Mouse (Mus musculus): Measurements from ENCODE around the gene Actr2. TPM values are rescaled to one million over a fixed set of nuclear protein-coding genes. Genes with fewer than 3 reads are reported as not detected.

Actr2 gene
- polyA plus RNA-seq, 1 experiment from 2014 or later, result 86.7 TPM

- H3K27ac ChIP-seq (ENCODE audit: low read depth, low read length), result no peak overlapping the region
- no peaks in the 10 kb centered on the region for H3K36me3 ChIP-seq (ENCODE audit: control insufficient read depth, insufficient read depth, low read length)
- no peaks in the 10 kb centered on the region for H3K4me1 ChIP-seq (replicated peaks; ENCODE audit: control insufficient read depth, insufficient read depth, low read length)
- H3K27me3 ChIP-seq (ENCODE audit: control insufficient read depth, insufficient read depth, low read length), result no peaks in the 10 kb centered on the region
- peak; percentile 74 for DNase-seq (ENCODE audit: low spot score)
- no peak for ATAC-seq (ENCODE audit: low FRiP score)
- H3K4me2 ChIP-seq (replicated peaks; ENCODE audit: low read depth, low read length), result no peak overlapping the region
- no peak overlapping the region for H3K4me3 ChIP-seq (ENCODE audit: low read depth, low read length)
- H3K9me3 ChIP-seq (ENCODE audit: control insufficient read depth, low read length), result no peaks in the 10 kb centered on the region
- H3K9ac ChIP-seq (ENCODE audit: low read depth, low read length), result no peak overlapping the region
- 47% methylated on average over 11 of the region's 12 CpGs for WGBS
Measured at GRCm38 (mm10) chr11:20132955-20133562, 20.3 kb upstream of the Actr2 start.

GRCm38 (mm10) chr11:20126673-20127516 lies 14.2 kb upstream of the Actr2 start:
- Histone ChIP-seq H3K27ac (ENCODE audit: low read depth, low read length) (no peak overlapping the region), H3K4me2 (replicated peaks; ENCODE audit: low read depth, low read length) (no peak overlapping the region), H3K4me1 (replicated peaks; ENCODE audit: control insufficient read depth, insufficient read depth, low read length) (no peaks in the 10 kb centered on the region), H3K27me3 (ENCODE audit: control insufficient read depth, insufficient read depth, low read length) (no peaks in the 10 kb centered on the region), H3K36me3 (ENCODE audit: control insufficient read depth, insufficient read depth, low read length) (no peaks in the 10 kb centered on the region), H3K9ac (ENCODE audit: low read depth, low read length) (no peak overlapping the region), H3K9me3 (ENCODE audit: control insufficient read depth, low read length) (no peaks in the 10 kb centered on the region), H3K4me3 (ENCODE audit: low read depth, low read length) (no peak overlapping the region)
- ATAC-seq (ENCODE audit: low FRiP score), result no peak
- no peak for DNase-seq (ENCODE audit: low spot score)
- 78% methylated on average over 10 of the region's 10 CpGs for WGBS

- no peak overlapping the region for H3K27ac ChIP-seq (ENCODE audit: low read depth, low read length)
- H3K4me3 ChIP-seq (ENCODE audit: low read depth, low read length), result no peak overlapping the region
- DNase-seq (ENCODE audit: low spot score) (no peak), ATAC-seq (ENCODE audit: low FRiP score) (no peak)
- no peaks in the 10 kb centered on the region for H3K36me3 ChIP-seq (ENCODE audit: control insufficient read depth, insufficient read depth, low read length)
- no peak overlapping the region for H3K9ac ChIP-seq (ENCODE audit: low read depth, low read length)
- 83% methylated on average over 1 of the region's 1 CpGs for WGBS
- H3K4me2 ChIP-seq (replicated peaks; ENCODE audit: low read depth, low read length), result no peak overlapping the region
- H3K4me1 ChIP-seq (replicated peaks; ENCODE audit: control insufficient read depth, insufficient read depth, low read length), result no peaks in the 10 kb centered on the region
- H3K27me3 ChIP-seq (ENCODE audit: control insufficient read depth, insufficient read depth, low read length), result no peaks in the 10 kb centered on the region
- no peaks in the 10 kb centered on the region for H3K9me3 ChIP-seq (ENCODE audit: control insufficient read depth, low read length)
Measured at GRCm38 (mm10) chr11:20125423-20125822, 12.7 kb upstream of the Actr2 start.

GRCm38 (mm10) chr11:20116701-20117100 lies 4.0 kb upstream of the Actr2 start:
- Histone ChIP-seq H3K36me3 (ENCODE audit: control insufficient read depth, insufficient read depth, low read length) (no peaks in the 10 kb centered on the region), H3K27me3 (ENCODE audit: control insufficient read depth, insufficient read depth, low read length) (no peaks in the 10 kb centered on the region), H3K4me2 (replicated peaks; ENCODE audit: low read depth, low read length) (no peak overlapping the region), H3K9ac (ENCODE audit: low read depth, low read length) (no peak overlapping the region), H3K27ac (ENCODE audit: low read depth, low read length) (no peak overlapping the region), H3K9me3 (ENCODE audit: control insufficient read depth, low read length) (no peaks in the 10 kb centered on the region), H3K4me3 (ENCODE audit: low read depth, low read length) (no peak overlapping the region), H3K4me1 (replicated peaks; ENCODE audit: control insufficient read depth, insufficient read depth, low read length) (no peaks in the 10 kb centered on the region)
- ATAC-seq (ENCODE audit: low FRiP score), result no peak
- WGBS, result 89% methylated on average over 4 of the region's 4 CpGs
- no peak for DNase-seq (ENCODE audit: low spot score)

DNA sequence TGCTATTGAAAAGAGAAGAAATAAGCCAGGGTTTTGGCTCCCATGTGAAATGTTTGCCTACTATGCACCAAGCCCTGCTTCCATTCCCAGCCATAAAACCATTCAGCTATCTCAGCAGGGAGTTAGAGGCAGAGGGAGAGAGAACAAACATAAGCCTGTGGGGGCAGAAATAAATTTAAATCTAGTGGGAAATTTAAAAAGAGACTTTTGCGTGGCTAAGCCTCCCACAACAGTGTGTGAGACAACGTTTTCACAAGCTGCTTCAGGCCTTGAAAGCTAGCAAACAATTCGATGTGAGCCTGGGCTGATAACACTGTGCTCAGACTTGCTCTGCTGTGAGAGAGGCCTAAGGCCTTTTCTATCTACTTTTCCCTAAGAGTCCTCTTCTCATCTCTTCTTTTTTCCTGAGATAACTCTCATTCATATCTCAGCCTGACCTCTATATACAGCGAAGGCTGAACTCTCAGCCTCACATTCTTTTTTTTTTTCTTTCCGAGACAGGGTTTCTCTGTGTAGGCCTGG lies 3.4 kb upstream of the Actr2 start:
- Histone ChIP-seq H3K9ac (ENCODE audit: low read depth, low read length) (no peak overlapping the region), H3K36me3 (ENCODE audit: control insufficient read depth, insufficient read depth, low read length) (no peaks in the 10 kb centered on the region), H3K27ac (ENCODE audit: low read depth, low read length) (no peak overlapping the region), H3K27me3 (ENCODE audit: control insufficient read depth, insufficient read depth, low read length) (no peaks in the 10 kb centered on the region), H3K4me2 (replicated peaks; ENCODE audit: low read depth, low read length) (no peak overlapping the region), H3K4me1 (replicated peaks; ENCODE audit: control insufficient read depth, insufficient read depth, low read length) (no peaks in the 10 kb centered on the region), H3K4me3 (ENCODE audit: low read depth, low read length) (no peak overlapping the region), H3K9me3 (ENCODE audit: control insufficient read depth, low read length) (no peaks in the 10 kb centered on the region)
- no peak for ATAC-seq (ENCODE audit: low FRiP score)
- no peak for DNase-seq (ENCODE audit: low spot score)
- WGBS, result 70% methylated on average over 5 of the region's 5 CpGs

- H3K36me3 ChIP-seq (ENCODE audit: control insufficient read depth, insufficient read depth, low read length), result no peaks in the 10 kb centered on the region
- 2% methylated on average over 49 of the region's 50 CpGs for WGBS
- peak overlapping the region; percentile 60 for H3K4me2 ChIP-seq (replicated peaks; ENCODE audit: low read depth, low read length)
- peak overlapping the region; percentile 76 for H3K4me3 ChIP-seq (ENCODE audit: low read depth, low read length)
- peak overlapping the region; percentile 87 for H3K27ac ChIP-seq (ENCODE audit: low read depth, low read length)
- no peaks in the 10 kb centered on the region for H3K27me3 ChIP-seq (ENCODE audit: control insufficient read depth, insufficient read depth, low read length)
- no peaks in the 10 kb centered on the region for H3K4me1 ChIP-seq (replicated peaks; ENCODE audit: control insufficient read depth, insufficient read depth, low read length)
- H3K9ac ChIP-seq (ENCODE audit: low read depth, low read length), result peak overlapping the region; percentile 91
- H3K9me3 ChIP-seq (ENCODE audit: control insufficient read depth, low read length), result no peaks in the 10 kb centered on the region
- DNase-seq (ENCODE audit: low spot score) (peak; percentile 80), ATAC-seq (ENCODE audit: low FRiP score) (peak; percentile 76)
Measured at GRCm38 (mm10) chr11:20112006-20112740, 540 bp downstream of the Actr2 start.

DNA sequence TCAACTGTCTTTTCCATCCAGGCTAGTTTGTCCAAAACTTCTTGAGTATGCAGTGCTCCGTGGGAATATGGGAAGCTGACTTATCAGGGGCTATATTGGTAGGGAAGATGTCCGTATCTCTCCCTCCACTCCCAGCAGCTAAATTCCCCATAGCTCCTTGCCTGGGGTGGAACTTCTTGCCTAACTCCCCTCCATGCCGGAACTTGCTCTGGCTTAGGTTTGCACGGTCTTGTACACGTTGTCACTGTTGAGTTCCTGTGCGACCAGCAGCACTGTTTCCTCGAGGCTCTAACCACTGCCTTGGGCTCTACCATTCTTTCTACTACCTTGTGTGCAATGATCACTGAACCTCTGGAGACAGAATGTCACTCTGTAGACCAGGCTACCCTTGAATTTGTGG lies 4.6 kb downstream of the Actr2 start:
- no peak for DNase-seq (ENCODE audit: low spot score)
- Histone ChIP-seq H3K27me3 (ENCODE audit: control insufficient read depth, insufficient read depth, low read length) (no peaks in the 10 kb centered on the region), H3K36me3 (ENCODE audit: control insufficient read depth, insufficient read depth, low read length) (no peaks in the 10 kb centered on the region), H3K27ac (ENCODE audit: low read depth, low read length) (no peak overlapping the region), H3K4me2 (replicated peaks; ENCODE audit: low read depth, low read length) (no peak overlapping the region), H3K9ac (ENCODE audit: low read depth, low read length) (no peak overlapping the region), H3K9me3 (ENCODE audit: control insufficient read depth, low read length) (no peaks in the 10 kb centered on the region), H3K4me1 (replicated peaks; ENCODE audit: control insufficient read depth, insufficient read depth, low read length) (no peaks in the 10 kb centered on the region), H3K4me3 (ENCODE audit: low read depth, low read length) (no peak overlapping the region)
- WGBS, result 94% methylated on average over 7 of the region's 7 CpGs
- ATAC-seq (ENCODE audit: low FRiP score), result no peak

GRCm38 (mm10) chr11:20107683-20108082 lies 5.0 kb downstream of the Actr2 start:
- Histone ChIP-seq H3K9ac (ENCODE audit: low read depth, low read length) (no peak overlapping the region), H3K4me1 (replicated peaks; ENCODE audit: control insufficient read depth, insufficient read depth, low read length) (no peaks in the 10 kb centered on the region), H3K27me3 (ENCODE audit: control insufficient read depth, insufficient read depth, low read length) (no peaks in the 10 kb centered on the region), H3K36me3 (ENCODE audit: control insufficient read depth, insufficient read depth, low read length) (no peaks in the 10 kb centered on the region), H3K27ac (ENCODE audit: low read depth, low read length) (no peak overlapping the region), H3K4me2 (replicated peaks; ENCODE audit: low read depth, low read length) (no peak overlapping the region), H3K9me3 (ENCODE audit: control insufficient read depth, low read length) (no peaks in the 10 kb centered on the region), H3K4me3 (ENCODE audit: low read depth, low read length) (no peak overlapping the region)
- ATAC-seq (ENCODE audit: low FRiP score), result no peak
- 94% methylated on average over 4 of the region's 4 CpGs for WGBS
- no peak for DNase-seq (ENCODE audit: low spot score)
